Mouse (Mus musculus): ENCODE data around the gene Krt87.

DNA sequence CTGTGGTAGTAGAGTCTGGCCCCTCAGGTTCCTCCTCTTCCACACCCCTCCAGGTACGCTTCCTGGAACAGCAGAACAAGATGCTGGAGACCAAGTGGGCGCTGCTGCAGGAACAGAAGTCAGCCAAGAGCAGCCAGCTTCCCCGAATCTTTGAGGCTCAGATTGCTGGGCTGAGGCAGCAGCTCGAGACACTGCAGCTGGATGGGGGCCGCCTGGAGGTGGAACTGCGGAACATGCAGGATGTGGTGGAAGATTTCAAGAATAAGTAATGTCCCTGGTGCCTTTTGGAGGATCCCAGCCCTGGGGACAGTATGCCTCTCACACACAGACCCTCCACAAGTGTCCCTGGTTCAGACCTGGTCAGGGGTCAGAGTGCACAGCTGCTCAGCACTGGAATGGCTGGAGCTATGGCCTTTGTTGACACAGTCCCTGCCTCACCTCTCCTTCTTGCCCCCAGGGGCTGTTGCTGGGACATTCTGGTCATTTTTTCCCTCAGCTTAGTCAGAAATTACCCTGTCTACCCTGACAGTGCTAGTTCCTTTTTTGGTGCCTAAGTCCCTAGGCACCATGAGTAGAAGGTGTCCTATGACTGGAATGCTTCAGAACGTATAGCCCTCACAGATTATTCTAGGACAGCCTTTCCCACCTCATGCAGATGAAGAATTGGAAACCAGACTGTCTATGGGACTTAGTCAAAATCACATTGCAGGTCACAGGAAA, 24.5 kb downstream of the Krt87 start:
- no peak for TF ChIP-seq POLR2A (IDR thresholded peaks at IDR 0.05; ENCODE audit: borderline replicate concordance, extremely low read depth, insufficient read depth, insufficient read length, poor library complexity, severe bottlenecking)
- no peak for TF ChIP-seq CTCF (IDR thresholded peaks at IDR 0.05; ENCODE audit: borderline replicate concordance, extremely low read depth, insufficient read depth, insufficient read length)

Data from brain, embryonic 14.5 days (tissue).